Mouse (Mus musculus): ENCODE measurements at regions not wholly inside any gene's neighbourhood (a gene's known extent, or its start where the extent isn't known, plus 50 kb on each side); places are given as distances from the start of the nearest gene placed in this dataset.
"Not testable (repeated sequence)": the region's sequence is repeated elsewhere in the genome, so short reads cannot be mapped to it uniquely, and the experiment has no call there.

DNA sequence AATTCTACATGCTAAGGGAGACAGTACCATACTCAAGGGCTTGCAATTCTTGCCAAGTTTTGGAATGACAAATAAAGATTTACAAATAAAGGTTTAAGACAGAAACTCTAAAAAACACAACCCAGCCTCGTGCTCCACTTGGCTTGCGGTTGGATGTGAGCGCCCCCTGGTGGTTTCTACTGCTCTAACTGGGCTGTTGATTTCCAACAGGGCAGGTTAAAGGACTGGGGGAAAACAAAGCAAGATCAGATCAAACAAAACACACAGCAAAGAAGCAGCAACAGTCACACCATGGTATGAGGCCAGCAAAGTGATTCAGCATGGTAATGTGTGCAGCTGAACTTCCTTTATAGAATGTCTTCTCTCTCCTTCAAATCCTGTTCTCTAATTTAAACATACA lies 339.2 kb downstream of the Adam3 start:
- peak; percentile 75 to 89 for DNase-seq

DNA sequence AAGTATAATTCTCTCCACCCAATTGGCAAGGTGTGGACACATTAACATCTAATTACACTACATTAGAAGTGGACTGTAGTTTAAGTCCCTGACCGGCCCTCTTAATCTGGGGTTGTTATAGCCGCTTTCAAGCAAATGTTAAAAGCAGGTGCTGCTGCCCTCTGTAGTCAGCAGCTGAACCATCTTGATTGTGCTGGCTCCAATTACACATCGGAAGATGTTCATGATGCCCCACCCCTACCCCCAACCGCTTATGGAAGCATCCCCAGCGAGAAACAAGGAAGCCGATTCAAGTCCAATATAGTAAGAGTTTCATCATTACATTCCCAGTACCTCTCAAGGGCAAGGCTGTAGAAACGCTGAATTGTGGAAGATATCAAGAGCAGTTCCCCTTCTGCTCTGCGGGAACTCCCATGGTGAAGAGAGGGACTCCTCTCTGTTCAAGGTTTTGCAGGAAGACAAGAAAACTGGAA lies 341.7 kb downstream of the Adam3 start:
- no peak for DNase-seq

DNA sequence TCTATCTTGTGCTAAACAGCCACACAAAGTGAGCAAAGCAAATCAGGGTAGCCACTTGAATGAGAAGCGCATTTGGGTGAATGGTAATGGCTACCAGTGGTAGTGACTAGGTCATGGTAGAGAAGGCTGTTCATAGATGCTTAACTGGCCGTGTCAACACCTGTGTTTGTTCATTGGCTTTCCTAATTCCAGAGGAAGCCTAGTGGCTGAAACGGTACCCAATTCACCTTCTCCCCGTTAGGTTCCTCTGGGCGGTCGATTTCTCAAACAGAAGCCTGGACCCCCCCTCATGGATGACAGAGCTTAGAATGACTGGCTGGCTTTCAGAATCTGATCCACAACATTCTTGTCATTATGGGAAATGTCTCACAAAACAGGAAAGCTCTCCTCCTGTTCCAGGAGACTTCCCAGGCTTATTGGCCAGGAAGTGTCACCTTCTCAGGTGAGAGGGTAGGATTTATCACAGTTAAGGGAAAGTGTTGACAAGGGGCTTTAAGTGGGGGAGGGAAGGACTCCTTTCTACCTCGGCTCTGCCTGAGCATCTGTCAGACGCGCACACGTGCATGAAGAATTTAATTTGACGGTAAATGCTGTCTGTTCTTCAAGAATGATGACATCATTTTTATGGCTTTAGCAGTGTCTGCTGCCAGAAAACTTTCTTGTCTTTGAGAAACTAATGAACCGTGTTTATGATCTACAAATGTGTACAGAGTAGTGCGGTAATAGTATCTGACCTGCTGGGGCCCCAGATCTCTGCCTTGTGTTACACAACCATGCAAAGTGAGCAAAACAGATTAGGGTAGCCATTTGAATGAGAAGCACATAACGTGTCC lies 342.3 kb downstream of the Adam3 start:
- DNase-seq = no peak

DNA sequence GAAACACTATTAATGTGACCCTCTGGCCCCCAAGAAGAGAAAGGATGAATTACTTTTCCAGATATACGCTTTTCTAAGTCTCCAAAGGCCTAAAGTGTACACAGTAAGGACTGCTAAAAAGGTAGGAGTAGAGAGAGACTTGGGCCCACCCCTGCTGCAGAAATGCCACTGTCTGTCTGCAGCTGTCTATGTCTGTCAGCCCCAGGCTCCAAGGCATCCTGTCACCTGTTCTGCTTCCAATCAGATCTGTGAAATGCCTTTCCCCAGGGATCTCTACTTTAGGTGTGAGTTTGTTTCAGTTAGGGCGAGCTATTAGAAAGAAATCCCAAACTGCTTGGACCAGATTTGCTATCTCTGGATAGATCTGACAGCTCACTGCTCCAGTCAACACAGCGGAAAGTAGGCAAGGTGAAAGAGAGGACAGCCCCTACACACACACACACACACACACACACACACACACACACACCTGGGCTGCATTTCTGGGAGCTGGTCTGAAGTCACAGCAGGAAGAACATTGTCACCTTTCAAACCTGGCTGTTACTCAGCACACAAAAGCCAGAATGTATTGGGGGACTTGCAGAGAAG lies 343.9 kb downstream of the Adam3 start:
- no peak for DNase-seq

DNA sequence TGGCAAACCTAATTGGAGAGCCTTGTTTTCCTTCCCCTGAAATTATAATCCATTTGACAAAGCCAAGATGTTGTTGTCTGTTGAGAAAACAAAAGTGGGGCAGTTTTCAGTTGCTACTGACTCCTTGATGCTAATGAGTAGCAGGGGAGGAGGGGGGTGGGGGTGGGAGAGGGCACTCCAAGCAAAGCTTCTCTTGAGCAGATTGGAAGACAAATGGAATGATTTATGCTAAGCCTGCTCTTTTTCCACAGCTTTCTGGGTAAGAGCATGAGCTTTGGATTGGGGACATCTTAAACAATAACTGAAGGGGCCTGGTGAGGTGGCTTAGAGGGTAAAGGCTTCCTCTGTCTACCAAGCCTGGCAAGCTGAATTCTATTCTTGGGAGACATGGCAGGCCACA lies 347.6 kb downstream of the Adam3 start:
- DNase-seq = no peak

DNA sequence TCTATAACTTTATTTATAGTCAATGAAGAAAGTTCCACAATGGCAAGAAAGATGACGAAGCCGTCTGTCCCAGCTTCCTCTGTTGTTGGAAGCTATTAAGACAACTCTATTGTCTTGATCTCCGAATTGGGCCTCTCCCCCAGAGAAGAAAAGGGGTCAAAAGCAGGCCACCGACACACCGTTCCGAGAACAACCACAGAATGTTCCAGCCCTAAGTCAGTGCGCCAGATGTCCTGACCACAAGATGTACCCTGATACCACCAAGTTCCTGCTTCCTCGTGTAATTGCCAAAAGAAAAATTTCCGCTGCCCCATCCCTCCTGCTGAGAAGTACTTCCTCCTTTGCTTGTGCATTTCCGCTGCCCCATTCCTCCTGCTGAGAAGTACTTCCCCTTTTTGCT lies 348.8 kb downstream of the Adam3 start:
- not testable (repeated sequence) for DNase-seq

DNA sequence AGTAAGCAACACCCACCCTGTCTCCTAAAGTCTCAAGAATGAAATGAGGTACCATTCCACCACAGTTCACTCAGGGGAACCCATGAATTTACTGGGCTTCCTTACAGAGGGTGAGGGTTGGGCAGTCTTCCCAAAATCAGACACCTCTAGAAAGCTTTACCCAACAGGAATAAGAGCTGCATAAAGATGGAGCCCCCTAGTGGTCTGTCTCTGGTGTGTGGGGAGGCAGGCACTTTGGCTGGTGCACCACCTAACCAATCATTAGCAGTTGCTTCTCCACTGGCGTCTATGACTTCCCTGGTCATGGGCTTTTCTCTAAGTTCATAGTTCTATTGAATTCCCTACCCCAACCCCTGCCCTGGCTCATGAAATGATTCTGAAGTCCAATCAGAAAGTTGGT lies 351.1 kb downstream of the Adam3 start:
- peak in 1 of 2 experiments; percentile 18 for DNase-seq

DNA sequence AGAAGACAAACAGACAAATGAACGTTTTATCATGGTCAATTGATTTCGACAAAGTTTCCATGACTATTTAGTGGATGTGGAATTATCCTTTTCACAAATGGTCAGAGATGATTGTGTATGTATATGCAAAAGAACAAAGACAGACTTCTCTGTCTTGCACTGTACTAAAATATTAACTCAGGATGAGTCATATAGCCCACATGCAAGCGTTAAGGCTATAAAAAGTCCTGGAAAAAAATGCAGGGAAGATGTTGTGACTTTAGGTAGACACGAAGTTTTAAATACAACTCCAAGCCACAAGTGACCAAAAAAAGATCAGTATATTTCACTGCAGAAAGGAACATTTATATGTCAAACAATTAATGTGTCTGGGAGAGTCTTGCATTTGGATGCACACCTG lies 353.6 kb downstream of the Adam3 start:
- DNase-seq = no peak

DNA sequence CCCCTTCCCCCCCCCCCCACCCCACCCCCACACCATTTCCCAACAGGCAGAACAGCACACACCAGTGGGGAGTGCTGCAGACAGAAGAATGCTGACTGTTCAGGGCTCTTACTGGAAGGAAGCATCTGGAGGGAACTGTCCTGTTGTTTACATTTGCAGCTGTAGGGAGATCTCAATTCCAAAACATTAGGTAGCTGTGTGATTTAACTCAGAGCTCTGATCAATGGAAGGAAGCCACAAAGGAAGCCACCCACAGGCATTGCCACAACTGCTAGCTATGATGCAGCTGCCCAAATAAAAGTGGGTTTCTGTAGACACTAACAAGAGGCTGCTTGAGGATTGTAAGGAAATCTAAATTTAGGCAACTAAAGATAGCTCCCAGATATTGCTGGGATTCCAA lies 359.7 kb downstream of the Adam3 start:
- no peak for DNase-seq

DNA sequence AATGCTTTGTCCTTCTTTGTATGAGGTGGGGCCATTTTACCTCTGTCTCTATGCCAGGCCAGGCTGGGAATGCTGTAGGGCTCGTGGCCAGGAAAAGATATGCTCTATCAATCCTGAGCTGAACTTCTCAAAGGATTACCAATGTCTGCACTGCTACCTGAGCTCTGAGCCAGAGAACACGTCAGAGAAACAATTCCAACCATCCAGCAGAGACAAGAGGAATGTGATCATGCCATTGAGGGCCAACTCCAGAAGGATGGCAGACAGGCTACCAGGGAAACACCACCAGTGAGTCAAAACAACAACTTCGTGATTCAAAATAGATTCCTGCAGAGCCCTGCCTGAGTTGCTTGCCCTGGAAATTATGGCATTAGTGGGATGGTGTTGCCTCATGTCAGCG lies 361.0 kb downstream of the Adam3 start:
- DNase-seq = peak in 1 of 2 experiments; percentile 5

DNA sequence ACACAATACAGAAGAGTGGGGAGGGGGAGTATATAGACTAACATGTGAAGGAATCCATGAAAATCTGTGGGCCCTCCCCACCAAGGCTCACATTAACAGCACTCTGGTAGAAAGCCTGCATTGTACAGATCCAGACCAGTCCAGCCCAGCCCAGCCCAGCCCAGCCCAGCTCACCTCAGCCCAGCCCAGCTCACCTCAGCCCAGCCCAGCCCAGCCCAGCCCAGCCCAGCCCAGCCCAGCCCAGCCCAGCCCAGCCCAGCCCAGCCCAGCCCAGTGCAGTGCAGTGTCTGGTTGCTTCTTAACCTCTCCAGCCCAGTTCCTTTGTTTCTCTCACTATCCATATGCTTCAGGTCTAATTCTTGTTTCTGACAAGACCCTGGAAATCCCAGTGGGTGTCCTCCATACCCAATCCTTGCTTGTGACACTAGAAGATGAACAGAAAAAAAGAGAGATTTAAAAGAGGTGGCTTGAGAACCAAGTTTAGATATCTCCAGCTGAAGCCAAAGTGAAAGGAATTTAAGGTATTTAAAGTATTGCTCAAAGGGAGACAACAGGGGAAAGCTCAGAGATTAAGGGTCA lies 366.5 kb downstream of the Adam3 start:
- DNase-seq = no peak

DNA sequence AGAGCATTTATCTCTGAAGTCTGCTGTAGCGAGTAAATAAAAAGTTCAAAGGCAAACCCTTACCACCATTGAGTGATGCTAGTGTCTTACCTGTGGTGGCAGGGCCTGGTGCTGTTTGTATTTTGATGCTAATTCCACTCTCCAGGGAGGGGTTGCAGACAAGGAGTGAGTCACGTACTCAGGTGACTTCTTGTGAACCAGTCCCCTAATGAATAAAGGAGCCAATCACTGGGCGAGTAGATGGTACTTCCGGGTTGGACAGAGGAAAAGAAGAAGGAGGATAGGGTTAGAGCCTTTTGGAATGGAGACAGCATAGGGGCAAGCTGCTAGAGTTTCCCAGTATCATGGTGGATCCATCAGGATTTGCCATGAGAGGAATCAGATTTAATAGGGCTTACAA lies 370.5 kb downstream of the Adam3 start:
- no peak for DNase-seq

DNA sequence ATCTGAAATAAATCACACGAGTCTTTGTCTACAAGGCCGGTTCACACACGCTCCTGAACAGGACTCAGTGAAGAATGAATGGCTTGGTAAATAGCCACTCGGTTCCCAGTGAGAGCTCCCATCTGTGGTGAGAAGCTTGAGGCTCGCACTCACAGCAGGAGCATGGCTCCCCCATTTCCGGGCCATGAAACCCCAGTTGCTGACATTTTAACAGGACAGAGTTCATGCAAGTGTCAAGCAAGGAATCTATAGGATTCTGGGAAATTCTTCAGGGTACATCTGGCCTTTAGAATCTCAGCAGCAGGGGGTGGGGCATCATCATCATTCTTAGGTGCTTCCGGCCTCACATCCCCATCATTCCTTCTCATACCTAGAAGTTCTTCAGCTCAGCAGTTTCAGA lies 371.8 kb downstream of the Adam3 start:
- DNase-seq = no peak

DNA sequence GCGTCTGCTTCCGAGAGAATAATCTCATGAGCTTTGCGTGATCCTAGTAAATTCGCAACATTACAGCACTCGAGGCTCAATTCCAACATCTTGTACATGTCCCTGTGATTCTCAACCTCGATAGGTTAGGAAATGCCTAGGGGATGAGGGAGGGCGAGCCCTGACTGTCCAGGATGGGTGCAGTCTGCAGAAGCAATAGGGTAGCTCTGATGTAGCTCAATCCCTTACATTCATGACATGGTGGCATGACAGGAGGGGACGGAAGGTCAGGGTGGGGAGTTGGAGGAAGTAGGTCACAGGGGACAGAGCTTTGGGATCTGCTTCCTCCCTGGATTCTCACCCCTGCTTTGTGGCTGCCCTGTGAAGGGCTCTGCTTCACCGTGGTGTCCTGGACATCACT lies 373.3 kb downstream of the Adam3 start:
- no peak for DNase-seq

DNA sequence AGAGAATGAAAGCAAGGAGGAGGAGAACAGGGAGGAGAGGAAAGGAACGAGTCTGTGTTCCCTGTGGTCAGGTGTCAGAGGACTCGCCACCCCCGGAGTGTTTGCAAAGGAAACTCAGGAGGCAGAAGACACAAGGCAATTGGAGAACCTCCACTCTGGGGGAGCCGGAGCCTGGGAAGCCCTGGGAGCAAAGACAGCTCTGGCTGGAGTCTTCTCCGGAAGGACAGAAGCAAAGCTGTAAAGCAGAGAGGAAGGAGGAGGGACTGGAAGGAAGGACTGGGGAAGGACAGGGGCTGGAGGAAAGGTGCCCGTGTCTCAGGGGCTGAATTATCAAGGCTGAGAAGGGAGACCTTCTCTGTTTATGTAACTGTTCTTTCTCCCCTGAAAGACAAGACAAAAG lies 373.9 kb downstream of the Adam3 start:
- peak in 1 of 2 experiments; percentile 31 for DNase-seq

DNA sequence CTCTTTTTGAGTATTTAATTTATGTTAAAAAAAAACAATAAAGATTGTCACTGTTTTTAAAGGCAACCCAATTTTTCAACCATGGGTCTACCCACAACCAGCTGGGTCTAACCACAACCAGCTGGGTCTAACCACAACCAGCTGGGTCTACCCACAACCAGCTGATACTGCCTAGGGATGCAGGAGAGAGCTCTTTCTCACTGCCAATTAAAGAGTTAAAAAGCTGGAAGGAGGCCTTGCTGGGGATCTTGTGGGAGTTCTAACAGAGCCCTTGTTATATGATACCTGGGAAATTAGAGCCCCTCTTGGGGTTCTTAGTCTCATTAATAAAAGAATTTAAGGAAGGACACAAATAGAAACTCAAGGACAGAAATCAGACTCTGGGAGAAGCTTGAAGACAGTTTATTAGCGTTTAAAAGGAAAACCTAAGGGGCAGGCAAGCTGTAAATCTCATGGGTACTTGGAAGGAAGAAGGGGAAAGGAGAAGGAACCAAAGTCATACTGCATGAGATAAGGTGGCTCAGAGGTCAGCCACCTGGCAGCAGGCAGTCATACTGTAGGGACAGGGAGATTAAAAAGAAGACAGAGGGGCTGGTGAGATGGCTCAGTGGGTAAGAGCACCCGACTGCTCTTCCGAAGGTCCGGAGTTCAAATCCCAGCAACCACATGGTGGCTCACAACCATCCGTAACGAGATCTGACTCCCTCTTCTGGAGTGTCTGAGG lies 379.1 kb downstream of the Adam3 start:
- DNase-seq = no peak

DNA sequence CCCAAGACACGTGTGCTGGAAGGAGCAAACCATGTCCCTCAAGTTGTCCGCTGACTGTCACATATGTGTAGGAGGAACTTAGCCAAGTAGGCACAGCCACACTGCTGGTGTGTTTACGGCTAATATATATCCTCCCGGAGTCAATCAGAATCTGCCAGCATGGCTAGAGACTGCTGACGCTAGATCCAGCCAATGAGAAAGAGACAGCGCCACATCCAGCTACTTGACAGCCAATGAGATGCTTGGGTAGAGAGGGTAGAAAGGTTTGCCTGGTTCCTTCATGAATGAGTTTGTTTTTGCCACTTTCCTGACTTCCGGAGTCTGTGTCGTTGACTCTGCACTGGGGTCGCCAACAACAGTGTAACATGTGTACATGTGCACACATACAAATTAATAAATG lies 387.0 kb downstream of the Adam3 start:
- no peak for DNase-seq

DNA sequence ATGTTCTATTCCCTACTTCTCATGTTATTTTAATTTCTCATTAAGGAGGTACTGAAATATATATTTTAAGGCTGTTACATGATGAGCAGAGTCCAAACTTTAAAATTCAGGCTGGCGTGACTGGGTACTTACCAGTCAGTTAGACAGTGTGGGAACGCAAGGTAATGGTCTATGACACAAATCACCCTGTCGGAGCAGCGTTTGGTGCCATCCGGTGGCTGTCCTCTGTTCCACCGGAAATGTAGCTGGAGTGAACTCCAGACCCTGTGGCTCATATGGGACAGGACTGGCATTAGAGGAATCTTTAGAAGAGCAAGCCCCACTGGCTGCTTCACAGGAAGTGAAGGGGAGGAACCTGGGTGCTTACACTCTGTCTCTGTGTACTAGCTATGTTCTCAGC lies 388.0 kb downstream of the Adam3 start:
- DNase-seq = peak in 1 of 2 experiments; percentile 18

DNA sequence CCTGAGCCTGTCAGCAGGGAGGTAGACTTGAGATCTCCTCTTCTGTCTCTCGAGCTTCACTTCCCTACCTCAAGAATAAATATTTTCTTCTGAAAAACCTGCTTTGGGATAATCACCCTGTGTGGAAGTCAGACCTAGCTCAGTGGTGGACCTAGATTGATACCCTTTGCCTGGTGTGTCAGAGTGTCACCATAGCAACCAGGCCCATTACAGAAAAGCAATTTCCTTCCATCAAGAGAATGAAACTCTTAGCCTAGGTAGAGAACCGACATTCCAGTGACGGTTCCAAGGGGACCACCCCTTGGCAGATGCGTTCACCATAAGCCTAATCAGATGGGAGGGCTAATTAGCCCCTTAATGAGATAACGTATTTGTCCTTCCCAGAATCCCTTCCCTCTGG lies 389.9 kb downstream of the Adam3 start:
- no peak for DNase-seq

DNA sequence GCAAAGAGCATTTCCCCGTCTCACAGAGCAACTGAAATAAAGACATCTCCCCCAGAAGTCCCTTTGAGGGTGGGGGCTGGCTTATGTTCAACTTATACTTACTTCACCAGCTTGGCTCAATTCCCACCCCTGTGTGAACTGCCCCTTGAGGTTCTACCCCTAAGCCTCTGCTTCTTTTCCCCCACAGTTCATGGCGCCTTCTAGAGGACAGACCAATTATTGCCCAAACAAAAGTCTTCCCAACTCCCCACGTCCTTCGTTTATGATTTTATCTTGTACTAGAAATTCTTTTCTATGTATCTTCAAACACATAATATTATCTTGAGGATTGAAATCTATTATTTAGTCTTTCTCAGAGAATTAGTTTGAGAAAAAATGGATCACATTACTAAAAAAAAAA lies 391.9 kb downstream of the Adam3 start:
- DNase-seq = no peak

DNA sequence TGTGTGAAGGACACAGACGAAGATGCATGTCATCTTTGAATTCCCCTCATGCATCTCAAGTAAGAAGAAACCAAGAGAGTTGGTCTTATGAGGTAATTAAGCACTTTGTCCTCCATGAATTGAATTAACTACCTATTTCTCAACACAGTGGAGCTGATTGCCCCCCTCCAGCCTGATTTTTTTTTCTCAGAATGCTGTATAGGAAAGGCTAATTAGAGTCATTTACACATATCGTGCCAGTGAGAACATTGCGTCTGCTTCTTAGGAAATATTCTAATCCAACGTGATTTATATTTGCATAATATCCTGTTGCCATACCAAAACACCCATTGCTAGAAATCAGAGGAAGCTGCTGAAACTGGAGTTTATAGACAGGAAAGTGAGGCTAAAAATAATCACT lies 414.8 kb downstream of the Adam3 start:
- DNase-seq = no peak

DNA sequence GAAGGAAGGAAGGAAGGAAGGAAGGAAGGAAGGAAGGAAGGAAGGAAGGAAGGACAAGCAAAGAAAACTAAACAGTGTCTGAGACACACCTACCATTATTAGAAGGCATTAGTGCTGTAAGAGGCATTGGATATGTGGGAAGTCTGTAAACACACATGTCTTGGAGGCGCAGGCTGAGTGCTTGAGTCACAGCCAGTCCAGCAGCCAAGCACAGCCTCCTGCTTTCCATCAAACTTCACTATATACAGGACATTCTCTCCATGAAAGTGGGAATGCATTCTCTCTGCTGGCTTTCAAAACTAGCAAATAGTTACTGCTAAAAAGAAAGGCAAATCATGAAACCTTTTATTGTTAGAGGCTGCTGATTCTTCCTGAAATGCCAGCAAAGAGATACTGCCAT lies 431.1 kb downstream of the Adam3 start:
- DNase-seq = no peak

DNA sequence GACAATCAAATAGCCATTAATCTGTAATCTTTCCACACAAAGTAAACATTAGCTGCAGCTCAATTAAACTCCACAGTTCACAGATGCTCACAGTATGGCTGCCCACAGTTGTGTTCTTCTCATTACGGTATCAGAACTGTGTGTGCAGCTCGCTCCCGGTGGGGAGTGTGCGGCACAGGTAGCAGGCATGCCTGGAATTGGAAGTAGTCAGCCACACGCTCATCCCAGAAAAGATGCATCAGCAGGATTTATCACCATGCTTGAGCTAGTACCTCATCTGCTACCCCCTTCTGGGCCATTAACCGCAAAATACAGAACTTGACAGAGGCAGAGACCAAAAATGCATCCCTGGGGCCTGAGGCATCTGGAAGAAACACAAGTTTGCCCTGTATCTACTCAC lies 437.8 kb downstream of the Adam3 start:
- no peak for DNase-seq

DNA sequence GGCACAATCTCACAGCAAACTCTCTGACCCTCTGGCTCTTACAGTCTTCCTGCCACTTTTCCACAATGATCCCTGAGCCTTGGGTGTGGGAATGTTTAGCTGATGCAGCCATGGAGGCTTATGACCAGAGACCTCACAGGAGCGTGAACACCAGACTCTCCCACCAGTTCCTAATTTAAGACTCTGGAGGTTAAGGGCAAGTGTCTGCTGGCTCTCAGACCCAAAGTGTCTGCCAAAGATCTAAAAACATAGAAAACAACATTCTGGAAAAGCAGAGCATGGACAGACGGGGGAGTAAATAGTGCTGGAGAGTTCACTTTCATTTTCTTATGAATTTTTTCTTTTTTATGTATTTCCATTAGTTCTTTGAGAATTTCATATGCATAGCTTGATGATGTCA lies 440.7 kb downstream of the Adam3 start:
- peak in 1 of 2 experiments; percentile 11 for DNase-seq
